Mouse (Mus musculus) liver, adult 2 months (tissue): ENCODE results near the gene Itga2b.

Experiments used
- CTCF ChIP-seq: fragments of 200-500 bp; IDR thresholded peaks from 2 replicates; pipeline ENCODE4 v1.5.1; 2011; ENCODE audit warnings: low read depth, low read length, control low read depth
- POLR2A ChIP-seq: fragments of 200-500 bp; IDR thresholded peaks from 2 replicates; pipeline ENCODE4 v1.6.1; 2011; ENCODE audit warnings: low read length, control low read depth; ENCODE audit not compliant: insufficient read depth; ENCODE audit errors: extremely low read depth

DNA sequence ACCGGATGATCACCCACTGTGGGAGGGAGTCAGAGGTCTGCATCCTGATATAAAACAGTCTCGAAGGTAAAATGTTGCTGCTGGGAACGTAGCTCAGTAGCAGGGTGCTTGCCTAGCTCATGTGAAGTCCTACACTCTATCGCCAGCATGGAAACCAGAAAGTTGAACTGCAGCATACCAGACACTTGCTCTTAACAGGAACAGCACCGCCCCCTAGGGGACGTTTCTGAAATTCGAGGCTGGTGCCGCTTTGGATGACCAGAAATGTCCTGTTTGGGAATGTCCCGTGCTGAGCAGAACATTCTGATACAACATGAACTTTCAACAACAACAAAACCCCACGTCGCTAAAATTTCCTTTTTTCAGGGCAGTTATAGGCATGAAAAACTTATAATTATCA lies 58.2 kb downstream of the Itga2b start:
- TF ChIP-seq CTCF (peak; percentile 82), POLR2A (no peak)
